Mouse (Mus musculus): ENCODE results near the gene Hivep3.

Hivep3 gene

GRCm38 (mm10) chr4:119907106-119907505, 173.5 kb downstream of the Hivep3 start:
- DNase-seq (ENCODE audit: low read depth, low spot score), result no peak

GRCm38 (mm10) chr4:119911071-119911904, 177.7 kb downstream of the Hivep3 start:
- peak; percentile 68 for DNase-seq (ENCODE audit: low read depth, low spot score)

- peak; percentile 27 for DNase-seq (ENCODE audit: low read depth, low spot score)
Measured at GRCm38 (mm10) chr4:119912216-119912615, 178.6 kb downstream of the Hivep3 start.

- DNase-seq (ENCODE audit: low read depth, low spot score), result no peak
Measured at GRCm38 (mm10) chr4:119914194-119914593, 180.6 kb downstream of the Hivep3 start.

GRCm38 (mm10) chr4:119915069-119915468, 181.5 kb downstream of the Hivep3 start:
- DNase-seq (ENCODE audit: low read depth, low spot score), result no peak

- DNase-seq (ENCODE audit: low read depth, low spot score), result peak; percentile 45
Measured at GRCm38 (mm10) chr4:119917502-119917901, 183.9 kb downstream of the Hivep3 start.

GRCm38 (mm10) chr4:119919349-119919748, 185.8 kb downstream of the Hivep3 start:
- no peak for DNase-seq (ENCODE audit: low read depth, low spot score)

GRCm38 (mm10) chr4:119921022-119921717, 187.6 kb downstream of the Hivep3 start:
- DNase-seq (ENCODE audit: low read depth, low spot score), result peak; percentile 59

- DNase-seq (ENCODE audit: low read depth, low spot score), result no peak
Measured at GRCm38 (mm10) chr4:119921723-119922266, 188.2 kb downstream of the Hivep3 start.

- DNase-seq (ENCODE audit: low read depth, low spot score), result peak; percentile 65
Measured at GRCm38 (mm10) chr4:119922945-119923344, 189.4 kb downstream of the Hivep3 start.

GRCm38 (mm10) chr4:119923410-119923809, 189.8 kb downstream of the Hivep3 start:
- DNase-seq (ENCODE audit: low read depth, low spot score), result no peak

GRCm38 (mm10) chr4:119925052-119925451, 191.5 kb downstream of the Hivep3 start:
- no peak for DNase-seq (ENCODE audit: low read depth, low spot score)

- peak; percentile 93 for DNase-seq (ENCODE audit: low read depth, low spot score)
Measured at GRCm38 (mm10) chr4:119931923-119932322, 198.3 kb downstream of the Hivep3 start.

- DNase-seq (ENCODE audit: low read depth, low spot score), result peak; percentile 93
Measured at GRCm38 (mm10) chr4:119932549-119933257, 199.1 kb downstream of the Hivep3 start.

- DNase-seq (ENCODE audit: low read depth, low spot score), result peak; percentile 36
Measured at GRCm38 (mm10) chr4:119934901-119935300, 201.3 kb downstream of the Hivep3 start.

- peak; percentile 96 for DNase-seq (ENCODE audit: low read depth, low spot score)
Measured at GRCm38 (mm10) chr4:119937876-119938275, 204.3 kb downstream of the Hivep3 start.

- peak; percentile 81 for DNase-seq (ENCODE audit: low read depth, low spot score)
Measured at GRCm38 (mm10) chr4:119938518-119938917, 204.9 kb downstream of the Hivep3 start.

GRCm38 (mm10) chr4:119939786-119940185, 206.2 kb downstream of the Hivep3 start:
- peak; percentile 76 for DNase-seq (ENCODE audit: low read depth, low spot score)

GRCm38 (mm10) chr4:119946224-119946887, 212.8 kb downstream of the Hivep3 start:
- DNase-seq (ENCODE audit: low read depth, low spot score), result peak; percentile 31

- DNase-seq (ENCODE audit: low read depth, low spot score), result peak; percentile 62
Measured at GRCm38 (mm10) chr4:119947232-119948162, 213.9 kb downstream of the Hivep3 start.
